Mouse (Mus musculus): ENCODE measurements around the gene Samd5. TPM values are rescaled to one million over a fixed set of nuclear protein-coding genes. Genes with fewer than 3 reads are reported as not detected.

Gene Samd5
- polyA plus RNA-seq, 1 experiment: 1.5 TPM

DNA sequence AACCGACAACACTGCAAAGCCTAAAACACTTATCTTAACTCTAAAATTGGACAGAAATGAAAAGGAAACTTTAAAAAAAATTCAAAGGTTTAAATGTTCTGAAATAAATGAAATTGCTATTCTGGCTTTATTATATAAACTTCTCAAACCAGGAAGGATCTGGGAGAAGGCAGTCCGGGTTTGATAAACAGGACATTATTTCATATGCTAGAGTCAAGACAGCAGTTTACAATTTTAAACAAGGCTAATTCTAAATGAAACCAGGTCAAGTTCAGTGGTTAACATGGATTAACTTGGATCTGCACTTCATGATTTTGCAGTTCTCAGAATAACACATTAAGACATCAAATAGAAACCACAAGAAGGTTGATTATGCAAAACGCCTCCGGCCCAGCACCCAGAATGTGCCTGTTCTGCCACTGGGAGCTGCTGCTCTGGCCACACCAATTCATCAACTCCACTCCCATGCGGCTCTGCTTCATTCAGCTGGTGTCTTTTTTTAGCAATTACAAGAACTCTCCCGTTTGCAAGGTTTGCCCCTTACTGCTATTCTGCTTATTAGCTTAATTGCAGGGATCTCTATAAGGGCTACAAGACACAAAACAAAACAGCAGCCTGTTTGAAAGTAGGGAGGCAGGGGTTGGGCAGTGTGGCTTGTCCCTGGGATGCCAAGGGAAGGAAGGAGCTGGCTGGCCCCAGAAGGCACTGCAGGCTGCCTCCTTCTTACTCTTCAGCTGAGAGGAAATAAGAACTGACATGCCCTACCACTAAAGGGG is 24.8 kb downstream of the Samd5 start:
- H3K27ac ChIP-seq (ENCODE audit: insufficient read depth, low read depth, low read length): no peak overlapping the region
- H3K27me3 ChIP-seq (ENCODE audit: control insufficient read depth, insufficient read depth, low read length): no peaks in the 10 kb centered on the region
- H3K4me1 ChIP-seq (ENCODE audit: control insufficient read depth, insufficient read depth, insufficient read length, low read length): no peaks in the 10 kb centered on the region
- H3K4me3 ChIP-seq (ENCODE audit: low read depth, low read length): no peak overlapping the region
- WGBS: 61% methylated on average over 6 of the region's 6 CpGs
- TF ChIP-seq CTCF (IDR thresholded peaks at IDR 0.05; ENCODE audit: extremely low read depth, insufficient read length, insufficient replicate concordance, low read depth, low read length) (no peak), POLR2A (IDR thresholded peaks at IDR 0.05; ENCODE audit: low read depth, low read length) (no peak)
- H3K36me3 ChIP-seq (ENCODE audit: control insufficient read depth, insufficient read depth, low read length): no peaks in the 10 kb centered on the region

DNA sequence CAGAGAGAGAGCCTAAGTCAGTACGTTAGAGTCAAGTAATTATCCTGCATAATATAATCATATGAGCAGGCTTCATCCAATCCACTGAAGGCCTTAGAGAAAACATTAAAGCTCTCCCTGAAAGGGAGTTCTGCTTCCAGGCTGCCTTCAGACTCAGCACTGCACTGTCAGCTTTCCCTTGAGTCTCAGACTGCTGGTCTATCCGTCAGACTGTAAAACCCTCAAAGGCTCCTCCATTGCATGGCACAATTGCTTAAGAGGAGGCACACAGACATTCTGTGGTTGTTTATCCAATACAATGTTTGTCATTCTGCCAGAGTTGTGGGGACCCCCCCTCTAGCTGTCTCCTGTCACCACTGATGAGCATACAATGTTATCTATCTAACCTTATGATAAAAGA is 26.5 kb downstream of the Samd5 start:
- Histone ChIP-seq H3K4me1 (ENCODE audit: control insufficient read depth, insufficient read depth, insufficient read length, low read length) (no peaks in the 10 kb centered on the region), H3K36me3 (ENCODE audit: control insufficient read depth, insufficient read depth, low read length) (no peaks in the 10 kb centered on the region), H3K27ac (ENCODE audit: insufficient read depth, low read depth, low read length) (no peak overlapping the region), H3K27me3 (ENCODE audit: control insufficient read depth, insufficient read depth, low read length) (no peaks in the 10 kb centered on the region), H3K4me3 (ENCODE audit: low read depth, low read length) (no peak overlapping the region)
- WGBS: 66% methylated on average over 2 of the region's 2 CpGs
- TF ChIP-seq POLR2A (IDR thresholded peaks at IDR 0.05; ENCODE audit: low read depth, low read length): no peak

DNA sequence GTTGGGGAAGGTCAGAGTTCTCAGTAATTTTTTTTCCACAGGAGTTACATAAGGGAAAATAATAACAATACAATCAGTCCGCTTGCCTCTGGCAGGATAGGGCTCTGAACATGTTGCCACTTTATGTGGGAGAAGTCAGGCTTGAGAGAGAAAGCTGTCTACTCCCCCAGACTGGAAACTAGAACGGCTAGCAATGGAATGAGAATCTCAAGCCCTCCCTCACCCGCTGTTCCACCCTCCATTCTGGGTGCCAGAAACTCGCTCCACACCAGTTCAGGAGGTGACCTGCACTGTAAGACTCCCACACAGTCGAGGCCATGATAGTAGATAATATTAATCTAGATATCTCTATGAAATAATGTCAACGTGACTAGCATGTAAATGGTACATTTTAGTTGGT is 27.3 kb downstream of the Samd5 start:
- H3K4me1 ChIP-seq (ENCODE audit: control insufficient read depth, insufficient read depth, insufficient read length, low read length): no peaks in the 10 kb centered on the region
- H3K27me3 ChIP-seq (ENCODE audit: control insufficient read depth, insufficient read depth, low read length): no peaks in the 10 kb centered on the region
- no peak overlapping the region for H3K4me3 ChIP-seq (ENCODE audit: low read depth, low read length)
- H3K27ac ChIP-seq (ENCODE audit: insufficient read depth, low read depth, low read length): no peak overlapping the region
- H3K36me3 ChIP-seq (ENCODE audit: control insufficient read depth, insufficient read depth, low read length): no peaks in the 10 kb centered on the region
- WGBS: 73% methylated on average over 6 of the region's 6 CpGs
- TF ChIP-seq CTCF (IDR thresholded peaks at IDR 0.05; ENCODE audit: extremely low read depth, insufficient read length, insufficient replicate concordance, low read depth, low read length) (no peak), POLR2A (IDR thresholded peaks at IDR 0.05; ENCODE audit: low read depth, low read length) (no peak)

DNA sequence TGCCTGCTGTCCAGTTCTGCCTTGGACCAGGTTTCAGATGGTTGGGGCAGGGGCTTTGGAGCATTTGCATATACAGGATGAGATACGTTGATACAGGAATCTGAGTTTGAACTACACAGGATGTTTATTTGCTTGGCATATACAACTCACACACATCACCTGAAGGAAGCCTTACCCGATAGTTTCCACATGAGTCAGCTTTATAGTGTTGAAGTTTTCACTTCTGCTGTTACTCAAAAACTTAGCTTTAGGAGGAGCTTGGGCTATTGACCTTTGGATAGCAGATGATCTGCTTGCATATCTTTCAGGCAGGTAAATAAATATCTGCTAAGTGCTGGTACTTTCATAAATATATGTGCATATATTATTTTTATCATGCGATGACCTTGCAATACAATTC is 28.6 kb downstream of the Samd5 start:
- Histone ChIP-seq H3K27ac (ENCODE audit: insufficient read depth, low read depth, low read length) (no peak overlapping the region), H3K4me1 (ENCODE audit: control insufficient read depth, insufficient read depth, insufficient read length, low read length) (no peaks in the 10 kb centered on the region), H3K27me3 (ENCODE audit: control insufficient read depth, insufficient read depth, low read length) (no peaks in the 10 kb centered on the region), H3K36me3 (ENCODE audit: control insufficient read depth, insufficient read depth, low read length) (no peaks in the 10 kb centered on the region), H3K4me3 (ENCODE audit: low read depth, low read length) (no peak overlapping the region)
- WGBS: 63% methylated on average over 3 of the region's 3 CpGs
- TF ChIP-seq POLR2A (IDR thresholded peaks at IDR 0.05; ENCODE audit: low read depth, low read length): no peak
- no peak for TF ChIP-seq CTCF (IDR thresholded peaks at IDR 0.05; ENCODE audit: extremely low read depth, insufficient read length, insufficient replicate concordance, low read depth, low read length)

GRCm38 (mm10) chr10:9643531-9643930 is 31.5 kb downstream of the Samd5 start:
- Histone ChIP-seq H3K27ac (ENCODE audit: insufficient read depth, low read depth, low read length) (no peak overlapping the region), H3K4me3 (ENCODE audit: low read depth, low read length) (no peak overlapping the region), H3K27me3 (ENCODE audit: control insufficient read depth, insufficient read depth, low read length) (no peaks in the 10 kb centered on the region), H3K4me1 (ENCODE audit: control insufficient read depth, insufficient read depth, insufficient read length, low read length) (no peaks in the 10 kb centered on the region), H3K36me3 (ENCODE audit: control insufficient read depth, insufficient read depth, low read length) (no peaks in the 10 kb centered on the region)
- TF ChIP-seq POLR2A (IDR thresholded peaks at IDR 0.05; ENCODE audit: low read depth, low read length) (no peak), CTCF (IDR thresholded peaks at IDR 0.05; ENCODE audit: extremely low read depth, insufficient read length, insufficient replicate concordance, low read depth, low read length) (no peak)
- 82% methylated on average over 6 of the region's 6 CpGs for WGBS

- WGBS: 69% methylated on average over 4 of the region's 4 CpGs
- Histone ChIP-seq H3K27me3 (ENCODE audit: control insufficient read depth, insufficient read depth, low read length) (no peaks in the 10 kb centered on the region), H3K36me3 (ENCODE audit: control insufficient read depth, insufficient read depth, low read length) (no peaks in the 10 kb centered on the region), H3K4me3 (ENCODE audit: low read depth, low read length) (no peak overlapping the region), H3K4me1 (ENCODE audit: control insufficient read depth, insufficient read depth, insufficient read length, low read length) (no peaks in the 10 kb centered on the region), H3K27ac (ENCODE audit: insufficient read depth, low read depth, low read length) (no peak overlapping the region)
- TF ChIP-seq POLR2A (IDR thresholded peaks at IDR 0.05; ENCODE audit: low read depth, low read length) (no peak), CTCF (IDR thresholded peaks at IDR 0.05; ENCODE audit: extremely low read depth, insufficient read length, insufficient replicate concordance, low read depth, low read length) (no peak)
Measured at GRCm38 (mm10) chr10:9642077-9642476, 32.9 kb downstream of the Samd5 start.

DNA sequence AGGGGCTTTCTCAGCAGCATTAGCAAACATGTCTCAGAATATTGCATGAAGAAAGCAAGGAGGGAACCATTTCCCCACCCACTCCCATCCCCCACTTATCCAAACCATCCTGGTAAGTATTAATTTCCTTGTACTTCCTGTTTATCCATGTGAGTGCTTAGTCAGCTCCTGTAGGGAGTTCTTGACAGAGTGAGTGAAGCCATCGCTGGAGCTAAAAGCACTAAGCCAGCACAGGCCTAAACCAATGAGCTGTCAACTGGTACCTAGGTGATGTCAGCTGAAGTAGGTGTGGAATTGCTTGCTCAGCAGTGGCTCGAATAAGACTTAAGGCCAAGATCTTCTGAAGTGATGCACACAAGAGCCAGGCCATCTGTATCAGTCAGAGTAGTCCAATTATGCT is 34.3 kb downstream of the Samd5 start:
- Histone ChIP-seq H3K4me1 (ENCODE audit: control insufficient read depth, insufficient read depth, insufficient read length, low read length) (no peaks in the 10 kb centered on the region), H3K27ac (ENCODE audit: insufficient read depth, low read depth, low read length) (no peak overlapping the region), H3K4me3 (ENCODE audit: low read depth, low read length) (no peak overlapping the region), H3K27me3 (ENCODE audit: control insufficient read depth, insufficient read depth, low read length) (no peaks in the 10 kb centered on the region), H3K36me3 (ENCODE audit: control insufficient read depth, insufficient read depth, low read length) (no peaks in the 10 kb centered on the region)
- WGBS: 68% methylated on average over 2 of the region's 2 CpGs
- TF ChIP-seq POLR2A (IDR thresholded peaks at IDR 0.05; ENCODE audit: low read depth, low read length) (no peak), CTCF (IDR thresholded peaks at IDR 0.05; ENCODE audit: extremely low read depth, insufficient read length, insufficient replicate concordance, low read depth, low read length) (no peak)

Measured in small intestine, adult 2 months (tissue).